30 mouse cellular contexts compared by ENCODE assay signal in genomic region chr10:77603021-77603420, GRCm38 (mm10). TPM values are rescaled to one million over a fixed set of nuclear protein-coding genes. Genes with fewer than 3 reads are reported as not detected.
"Had no signal": no experiment of that assay in that cellular context is flagged by ENCODE, and none has a peak within 500 bp of the region (broad histone marks: within the 10 kb centered on the region; RNA-seq: fewer than 3 reads in every experiment).

No protein-coding gene starts in this region.

- H3K27ac ChIP-seq: gastrocnemius, adult 2 months; heart, adult 2 months; heart, embryonic 13.5 days; heart, embryonic 15.5 days; hindbrain, embryonic 12.5 days; hindbrain, embryonic 14.5 days; intestine, embryonic 15.5 days; limb, embryonic 12.5 days; liver, embryonic 13.5 days; liver, embryonic 15.5 days had no signal

- H3K27me3 ChIP-seq: heart, embryonic 13.5 days; heart, embryonic 15.5 days; hindbrain, embryonic 12.5 days; intestine, embryonic 15.5 days; limb, embryonic 12.5 days; liver, embryonic 13.5 days; liver, embryonic 15.5 days had no signal

- H3K4me2 ChIP-seq: heart, embryonic 11.5 days; heart, embryonic 13.5 days; heart, embryonic 15.5 days; hindbrain, embryonic 12.5 days; hindbrain, embryonic 14.5 days; intestine, embryonic 15.5 days; limb, embryonic 12.5 days; liver, embryonic 11.5 days; liver, embryonic 13.5 days; liver, embryonic 15.5 days had no signal

- H3K9me3 ChIP-seq: heart, embryonic 13.5 days; heart, embryonic 15.5 days; intestine, embryonic 15.5 days; liver, embryonic 13.5 days; liver, embryonic 15.5 days had no signal

- DNase-seq: gastrocnemius, adult 2 months; gastrocnemius, postnatal 10 days; gastrocnemius, postnatal 25 days; heart, adult 11 months; heart, adult 2 months; heart, postnatal 14 days; heart, postnatal 36 days; kidney, adult 18-20 months; kidney, adult 8-10 months; kidney, postnatal 10 days; kidney, postnatal 25 days; layer of hippocampus, adult 9-11 months; layer of hippocampus, postnatal 36 days; left cerebral cortex, postnatal 4 days; liver; liver, embryonic 13.5 days had no signal

- ATAC-seq: hindbrain, embryonic 16.5 days; inflammation-experienced regulatory T-cells, adult 6 months; intestine, embryonic 15.5 days; intestine, postnatal 0 days had no signal

- H3K4me3 ChIP-seq: gastrocnemius, adult 2 months; heart, adult 2 months; heart, embryonic 13.5 days; heart, embryonic 15.5 days; hindbrain, embryonic 12.5 days; intestine, embryonic 15.5 days; limb, embryonic 12.5 days; liver, embryonic 13.5 days; liver, embryonic 15.5 days had no signal

- H3K9ac ChIP-seq: heart, embryonic 13.5 days; heart, embryonic 15.5 days; hindbrain, embryonic 12.5 days; hindbrain, embryonic 14.5 days; intestine, embryonic 15.5 days; limb, embryonic 12.5 days; liver, embryonic 13.5 days; liver, embryonic 15.5 days had no signal

RNA-seq across cellular contexts. Expression of gene Gm49325, which starts 3.0 kb away (rescaled TPM):
- total RNA-seq: hematopoietic stem cell, adult 5-6 weeks had no signal
- polyA plus RNA-seq: heart, adult 2 months; heart, embryonic 11.5 days; heart, embryonic 13.5 days; hindbrain, embryonic 16.5 days; large intestine, adult 2 months had no signal
